Comparison of ENCODE assay signal across 9 mouse cellular contexts in genomic region chr12:72535599-72535998, GRCm38 (mm10). TPM values are rescaled to one million over a fixed set of nuclear protein-coding genes. Genes with fewer than 3 reads are reported as not detected.
DNase-seq lines count a peak whose midpoint lies in the region; ATAC-seq and TF ChIP-seq lines count a peak whose summit lies in the region.
"Had no signal": no experiment of that assay in that cellular context is flagged by ENCODE, and none has a peak within 500 bp of the region (broad histone marks: within the 10 kb centered on the region; RNA-seq: fewer than 3 reads in every experiment).

No protein-coding gene starts in this region.

- peak overlapping the region; percentile 79 for H3K4me3 ChIP-seq in heart, embryonic 10.5 days
- H3K4me3 ChIP-seq in thymus, adult 2 months (ENCODE audit: control insufficient read depth, insufficient read depth, low read length): peak overlapping the region; percentile 13; the same call in 1 of the 2 replicates
- H3K4me3 ChIP-seq in liver, embryonic 13.5 days (replicated peaks): peak overlapping the region; percentile 69
- H3K4me3 ChIP-seq in stomach, embryonic 16.5 days (replicated peaks; ENCODE audit: low read length): peak overlapping the region; percentile 66

- no peak for DNase-seq in heart, embryonic 10.5 days (ENCODE audit: low spot score)
- no peak for DNase-seq in heart, postnatal 25 days (ENCODE audit: low spot score)
- no peak for DNase-seq in thymus, adult 2 months
- DNase-seq in thymus, adult 18-20 months: no peak
- no peak for DNase-seq in liver, embryonic 13.5 days
- no peak for DNase-seq in gastrocnemius, postnatal 14 days
- DNase-seq in spleen, adult 12 weeks (ENCODE audit: low spot score): no peak

- H3K27me3 ChIP-seq in heart, embryonic 10.5 days (ENCODE audit: insufficient read depth, poor library complexity, severe bottlenecking): no peaks in the 10 kb centered on the region
- H3K27me3 ChIP-seq in thymus, adult 2 months (ENCODE audit: control insufficient read depth, insufficient read depth, low read length): no peaks in the 10 kb centered on the region
- no peaks in the 10 kb centered on the region for H3K27me3 ChIP-seq in liver, embryonic 13.5 days
- H3K27me3 ChIP-seq in stomach, embryonic 16.5 days (ENCODE audit: control insufficient read depth, insufficient read depth, low read length): no peaks in the 10 kb centered on the region
- H3K27me3 ChIP-seq: CH12.LX had no signal

- H3K4me2 ChIP-seq in liver, embryonic 13.5 days: peak overlapping the region; percentile 79
- peak overlapping the region; percentile 54 for H3K4me2 ChIP-seq in stomach, embryonic 16.5 days (ENCODE audit: low read depth, low read length)

- H3K9me3 ChIP-seq in heart, embryonic 10.5 days: no peaks in the 10 kb centered on the region
- H3K9me3 ChIP-seq in liver, embryonic 13.5 days (replicated peaks): no peaks in the 10 kb centered on the region
- no peaks in the 10 kb centered on the region for H3K9me3 ChIP-seq in stomach, embryonic 16.5 days (replicated peaks; ENCODE audit: control insufficient read depth, low read length)

- TF ChIP-seq POLR2A in thymus, adult 2 months (IDR thresholded peaks at IDR 0.05; ENCODE audit: control insufficient read depth, extremely low read depth, insufficient read depth, low read length, poor library complexity): no peak

- peak overlapping the region; percentile 90 for H3K27ac ChIP-seq in heart, embryonic 10.5 days
- H3K27ac ChIP-seq in thymus, adult 2 months (ENCODE audit: control insufficient read depth, insufficient read depth, low read length): no peak overlapping the region
- no peak overlapping the region for H3K27ac ChIP-seq in liver, embryonic 13.5 days
- H3K27ac ChIP-seq in stomach, embryonic 16.5 days (ENCODE audit: low read length): no peak overlapping the region

- no peak overlapping the region; the same call in 1 of the 2 replicates for H3K9ac ChIP-seq in liver, embryonic 13.5 days
- peak overlapping the region; percentile 60 for H3K9ac ChIP-seq in stomach, embryonic 16.5 days (ENCODE audit: low read length)

- intact Hi-C loops in heart, postnatal 25 days (cut with DNase I): loop anchor here (5.0 to 10.0 kb wide), 2 partner anchors 127 to 451 kb away; partner anchors contain the start of genes Dhrs7, Jkamp and L3hypdh
- intact Hi-C loops in gastrocnemius, postnatal 14 days (cut with DNase I; ENCODE audit: low total_unique reads): loop anchor here (10.0 kb wide), 1 partner anchor 129 kb away; the partner anchor contains the start of gene Dhrs7

- TF ChIP-seq CTCF in thymus, adult 2 months (IDR thresholded peaks at IDR 0.05; ENCODE audit: borderline replicate concordance, control insufficient read depth, extremely low read depth, insufficient read depth, low read length, poor library complexity): no peak

- 46% methylated on average over 3 of the region's 3 CpGs for WGBS in heart, embryonic 10.5 days
- 84% methylated on average over 3 of the region's 3 CpGs for WGBS in thymus, adult 2 months
- WGBS in liver, embryonic 13.5 days (ENCODE audit: insufficient replicate concordance): 49% methylated on average over 3 of the region's 3 CpGs
- WGBS in stomach, embryonic 16.5 days: 38% methylated on average over 3 of the region's 3 CpGs

- ATAC-seq in liver, embryonic 13.5 days (ENCODE audit: low read depth): no peak
- ATAC-seq in stomach, embryonic 16.5 days (ENCODE audit: insufficient read depth, low FRiP score): no peak; the same call in 1 of the 2 replicates

- peaks cover 8% of the 10 kb centered on the region for H3K36me3 ChIP-seq in heart, embryonic 10.5 days
- H3K36me3 ChIP-seq in thymus, adult 2 months (ENCODE audit: control insufficient read depth, insufficient read depth, low read length): no peaks in the 10 kb centered on the region
- H3K36me3 ChIP-seq in liver, embryonic 13.5 days: no peaks in the 10 kb centered on the region
- no peaks in the 10 kb centered on the region for H3K36me3 ChIP-seq in stomach, embryonic 16.5 days (ENCODE audit: control insufficient read depth, insufficient read depth, low read length)

- peaks cover 13% of the 10 kb centered on the region for H3K4me1 ChIP-seq in heart, embryonic 10.5 days
- H3K4me1 ChIP-seq in thymus, adult 2 months (replicated peaks; ENCODE audit: control insufficient read depth, insufficient read depth, low read length): peaks cover 2% of the 10 kb centered on the region; the same call in 1 of the 2 replicates
- peaks cover 17% of the 10 kb centered on the region for H3K4me1 ChIP-seq in liver, embryonic 13.5 days (replicated peaks)
- no peaks in the 10 kb centered on the region for H3K4me1 ChIP-seq in stomach, embryonic 16.5 days (ENCODE audit: control insufficient read depth, insufficient read depth, low read length)

RNA-seq across cellular contexts. Expression of gene Pcnx4, which starts 0.6 kb away (rescaled TPM):
- polyA plus RNA-seq in heart, embryonic 10.5 days (2016; fragmentation: Nextera tagmentation; extraction: Ambion mirVana): 9.3 and 11.6 TPM in 2 replicates
- 1 to 10 TPM; 3.2 to 4.1 TPM for total RNA-seq in heart, postnatal 25 days (2021)
- polyA plus RNA-seq in thymus, adult 2 months (2012; rRNA removed): 3.8 and 4.8 TPM in 2 replicates
- polyA plus RNA-seq in liver, embryonic 13.5 days (2015; fragmentation: Nextera tagmentation; extraction: Ambion mirVana): 2.9 and 3.0 TPM in 2 replicates
- polyA plus RNA-seq in stomach, embryonic 16.5 days (2015; fragmentation: Nextera tagmentation; extraction: Ambion mirVana): 10.7 and 10.9 TPM in 2 replicates
- total RNA-seq in gastrocnemius, postnatal 14 days (2021): 1 to 10 TPM; 2.1 to 2.6 TPM

Comparison
In these comparisons a context has a peak if more than half of its experiments do, and no peak if none do; other contexts are left out.
1. H3K4me3 ChIP-seq: peak in every context shown above with its lines; median percentile 79 in heart, embryonic 10.5 days; 69 in liver, embryonic 13.5 days; 66 in stomach, embryonic 16.5 days; 13 in thymus, adult 2 months.